Mouse (Mus musculus) heart, adult 9 months (tissue): ENCODE results near the gene Pou2f1.
"Not testable (repeated sequence)": the region's sequence is repeated elsewhere in the genome, so short reads cannot be mapped to it uniquely, and the experiment has no call there.

ENCODE experiments used
- DNase-seq, 2 experiments: peaks; one replicate each; pipeline ENCODE4 v3.0.0; 2022; ENCODE audit warnings: low spot score in 2 of 2

Pou2f1 gene

DNA sequence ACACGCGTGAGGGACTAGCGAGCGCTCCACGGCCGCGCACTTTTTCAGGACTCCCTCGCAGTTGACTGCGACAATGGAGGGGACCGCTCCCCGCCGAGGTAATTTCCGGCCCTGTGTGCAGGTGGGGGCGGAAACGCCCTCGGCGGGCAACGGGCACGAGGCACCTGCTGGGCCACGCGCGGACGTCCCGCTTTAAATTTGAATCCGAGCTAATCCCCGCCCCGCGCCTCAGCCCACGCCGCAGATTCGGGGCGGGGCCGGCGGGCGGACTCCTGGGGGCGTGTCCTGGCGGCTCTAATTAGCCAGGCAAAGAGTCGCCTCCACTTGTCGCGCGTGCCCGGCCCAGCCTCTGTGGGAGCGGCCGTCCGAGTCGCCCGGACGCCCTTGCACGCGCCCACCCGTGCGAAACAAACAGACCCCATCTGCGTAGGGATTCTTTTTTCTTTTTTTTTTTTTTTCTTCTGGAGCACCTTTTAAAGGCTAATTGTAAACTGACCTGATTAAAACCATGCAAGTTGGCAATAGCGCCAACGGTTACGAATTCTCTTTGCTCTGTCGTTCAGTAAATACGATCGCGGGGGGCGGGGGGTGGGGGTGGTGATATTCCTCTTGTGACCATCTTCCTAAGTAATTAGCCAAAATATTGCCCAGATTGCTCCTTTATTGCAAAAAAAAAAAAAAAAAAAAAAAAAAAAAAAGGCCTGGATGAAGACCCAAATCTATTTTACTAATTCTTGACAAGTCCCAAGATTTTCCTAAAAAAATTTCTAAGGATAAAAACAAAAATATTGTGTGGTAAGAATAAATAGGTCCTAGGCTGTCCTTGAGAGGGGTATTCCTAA is 924 bp upstream of the Pou2f1 start:
- peak; percentile 90 to 93 for DNase-seq

GRCm38 (mm10) chr1:166001904-166002489 is 481 bp downstream of the Pou2f1 start:
- DNase-seq: no peak

DNA sequence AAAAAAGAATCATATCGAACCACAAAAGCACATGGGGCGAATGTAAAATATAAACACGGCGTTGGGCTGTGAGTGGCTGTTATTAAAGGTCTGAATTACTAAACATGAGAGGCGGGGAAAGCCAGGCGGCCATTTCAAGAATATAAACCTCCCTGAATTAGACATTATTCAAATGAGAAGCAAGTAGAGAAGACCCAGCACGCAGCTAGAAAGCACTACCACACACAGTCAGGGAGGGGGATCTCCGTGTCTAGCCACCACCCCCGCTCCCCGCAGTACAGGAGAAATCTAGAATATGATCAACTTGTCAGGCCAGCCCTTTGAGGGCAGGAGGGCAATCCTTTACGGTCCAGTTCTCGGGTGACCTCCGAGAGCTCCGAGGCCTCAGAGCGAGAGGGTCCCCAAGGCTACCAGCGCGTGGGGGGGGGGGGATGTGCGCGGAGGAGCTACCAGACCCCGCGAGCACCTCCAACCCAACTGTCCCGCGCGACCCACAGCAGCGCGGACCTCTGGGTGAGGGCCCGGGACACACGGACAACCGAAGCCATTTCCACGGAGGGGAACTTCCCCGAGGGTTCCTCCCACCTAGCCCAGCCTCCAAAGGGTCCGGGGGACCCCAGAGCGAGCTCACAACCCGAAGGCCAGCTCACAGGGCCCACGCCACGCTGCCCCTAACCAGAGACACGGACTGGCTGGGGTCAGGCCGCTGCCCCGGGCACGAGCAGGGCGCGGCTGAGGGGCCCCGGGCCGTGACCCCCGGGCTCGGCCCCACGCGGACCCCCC is 1.2 kb downstream of the Pou2f1 start:
- peak; percentile 47 to 52 for DNase-seq

- no peak for DNase-seq
Measured at GRCm38 (mm10) chr1:166000601-166001120, 1.8 kb downstream of the Pou2f1 start.

DNA sequence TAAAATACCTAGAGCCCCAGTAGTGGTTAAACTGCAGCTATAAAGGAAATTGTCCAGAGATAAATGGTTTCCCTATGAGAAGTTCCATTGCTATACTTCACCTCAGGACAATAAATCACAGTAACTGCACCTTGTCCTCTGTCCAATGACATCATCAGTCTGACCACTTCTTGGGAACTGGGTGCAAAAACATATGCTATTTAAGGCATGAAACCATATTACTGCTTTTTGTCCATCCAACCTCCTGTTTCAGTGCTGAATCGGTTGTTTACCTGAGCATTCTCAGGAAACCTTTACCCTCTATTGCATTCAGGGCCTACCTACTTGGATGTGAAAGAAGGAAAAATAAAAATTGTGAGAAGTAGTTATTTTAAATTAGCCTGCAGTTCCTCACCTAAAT is 2.8 kb downstream of the Pou2f1 start:
- DNase-seq: no peak

DNA sequence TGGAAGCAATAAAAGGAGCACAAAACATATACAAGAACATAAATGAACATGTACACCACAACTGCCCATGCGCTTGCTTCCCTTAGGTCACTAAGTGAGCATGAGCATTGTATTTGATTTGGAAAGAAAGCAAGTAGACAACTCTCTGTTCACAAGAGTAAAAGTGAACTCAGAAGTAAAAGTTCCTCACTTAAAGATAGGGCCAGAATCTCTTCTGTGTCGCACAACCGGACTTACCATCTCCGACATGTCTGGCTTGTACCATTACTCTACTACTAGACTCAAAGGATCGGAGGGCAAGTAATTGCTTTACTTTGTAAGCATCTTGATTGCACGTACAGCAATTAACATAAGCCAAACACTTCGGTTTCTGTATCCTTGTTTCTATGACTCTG is 6.8 kb downstream of the Pou2f1 start:
- DNase-seq: no peak

DNA sequence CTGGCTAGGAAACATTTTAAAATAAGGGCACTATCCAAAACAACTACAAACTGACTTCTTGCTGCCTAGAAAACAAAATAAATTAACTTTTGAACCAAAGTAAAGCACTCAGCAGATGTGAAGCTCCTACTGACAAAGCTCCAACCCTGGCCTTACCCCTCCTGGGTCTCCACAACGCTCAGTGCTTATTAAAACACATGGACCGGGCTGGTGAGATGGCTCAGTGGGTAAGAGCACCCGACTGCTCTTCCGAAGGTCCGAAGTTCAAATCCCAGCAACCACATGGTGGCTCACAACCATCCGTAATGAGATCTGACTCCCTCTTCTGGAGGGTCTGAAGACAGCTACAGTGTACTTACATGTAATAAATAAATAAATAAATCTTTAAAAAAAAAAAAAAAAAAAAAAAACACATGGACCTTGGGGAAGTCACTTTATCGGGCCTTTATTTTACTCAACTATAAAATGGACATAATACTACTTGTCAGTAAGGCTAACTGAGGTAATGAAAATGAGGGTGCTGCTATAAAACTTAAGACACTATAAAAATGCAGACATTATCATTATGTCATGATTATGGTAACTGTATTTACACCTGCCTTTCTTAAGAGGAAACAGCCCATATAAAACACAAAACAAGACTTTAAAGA is 7.3 kb downstream of the Pou2f1 start:
- not testable (repeated sequence) for DNase-seq

GRCm38 (mm10) chr1:165994279-165994678 is 8.2 kb downstream of the Pou2f1 start:
- DNase-seq: no peak

- no peak for DNase-seq
Measured at GRCm38 (mm10) chr1:165993270-165994156, 9.0 kb downstream of the Pou2f1 start.

DNA sequence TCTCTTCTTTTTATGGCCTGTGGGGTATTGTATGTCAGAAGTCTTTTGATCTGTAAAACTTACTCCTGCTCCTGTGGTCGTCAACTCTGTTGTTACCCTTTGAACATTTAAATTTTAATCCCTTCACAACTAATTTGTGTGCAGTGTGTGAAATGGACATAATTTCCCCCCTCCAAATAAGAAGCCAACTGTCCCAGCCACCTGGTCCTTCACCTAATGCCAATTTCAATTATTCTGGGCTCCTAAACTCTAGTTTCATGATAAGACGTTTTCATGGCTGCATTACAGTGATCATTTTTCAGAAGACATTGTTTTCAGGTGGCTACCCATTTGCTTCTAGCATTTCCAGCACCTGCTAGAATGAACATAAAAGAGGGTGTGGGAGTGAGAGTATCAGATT is 13.9 kb downstream of the Pou2f1 start:
- no peak for DNase-seq

GRCm38 (mm10) chr1:165988072-165988471 is 14.4 kb downstream of the Pou2f1 start:
- DNase-seq: no peak

DNA sequence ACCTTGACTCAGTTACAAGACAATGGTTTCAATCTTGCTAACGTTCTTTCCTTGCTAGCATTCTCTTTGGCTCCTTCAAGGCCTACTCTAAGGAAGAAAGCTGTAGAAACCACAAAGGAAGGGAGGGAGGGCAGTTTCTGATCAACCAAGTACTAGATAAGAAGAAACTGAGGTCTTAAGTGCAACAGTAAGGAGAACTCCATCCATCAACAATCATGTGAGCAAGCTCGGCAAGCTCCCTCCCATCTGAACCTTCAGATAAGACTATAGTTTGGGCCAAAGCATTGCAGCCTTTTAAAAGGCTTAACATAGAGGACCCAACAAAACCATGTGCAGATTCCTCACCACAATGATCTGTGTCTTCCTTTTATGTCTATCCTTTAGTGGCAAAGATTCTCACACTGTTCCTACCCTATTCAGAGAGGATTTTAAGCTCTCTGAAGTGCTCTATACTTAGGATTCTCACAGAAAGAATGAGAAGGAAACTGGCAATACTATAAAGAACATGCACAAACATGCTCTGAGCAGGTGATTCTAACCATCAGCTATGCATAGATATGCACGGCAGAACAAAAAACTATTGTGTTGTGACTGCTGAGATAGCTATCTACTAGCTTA is 16.6 kb downstream of the Pou2f1 start:
- no peak for DNase-seq

DNA sequence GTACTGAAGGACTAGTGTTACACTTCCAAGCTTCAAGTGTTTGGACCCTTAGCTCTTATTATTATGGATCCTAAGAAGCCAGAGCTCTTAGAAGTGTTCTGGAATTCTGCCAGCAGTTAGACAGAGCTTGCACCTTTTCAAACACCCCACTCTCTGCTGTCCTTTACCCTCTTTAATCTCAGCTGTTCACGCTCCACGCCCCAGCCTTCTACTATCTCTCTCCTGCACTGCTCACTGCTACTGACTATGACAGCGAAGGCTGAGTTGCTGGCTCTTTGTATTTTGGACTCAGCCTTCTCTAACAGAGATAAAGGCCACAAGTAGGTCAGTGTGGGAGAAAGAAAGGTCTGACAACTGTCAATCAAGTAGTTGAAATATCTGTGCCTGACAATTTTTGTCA is 17.3 kb downstream of the Pou2f1 start:
- no peak for DNase-seq

DNA sequence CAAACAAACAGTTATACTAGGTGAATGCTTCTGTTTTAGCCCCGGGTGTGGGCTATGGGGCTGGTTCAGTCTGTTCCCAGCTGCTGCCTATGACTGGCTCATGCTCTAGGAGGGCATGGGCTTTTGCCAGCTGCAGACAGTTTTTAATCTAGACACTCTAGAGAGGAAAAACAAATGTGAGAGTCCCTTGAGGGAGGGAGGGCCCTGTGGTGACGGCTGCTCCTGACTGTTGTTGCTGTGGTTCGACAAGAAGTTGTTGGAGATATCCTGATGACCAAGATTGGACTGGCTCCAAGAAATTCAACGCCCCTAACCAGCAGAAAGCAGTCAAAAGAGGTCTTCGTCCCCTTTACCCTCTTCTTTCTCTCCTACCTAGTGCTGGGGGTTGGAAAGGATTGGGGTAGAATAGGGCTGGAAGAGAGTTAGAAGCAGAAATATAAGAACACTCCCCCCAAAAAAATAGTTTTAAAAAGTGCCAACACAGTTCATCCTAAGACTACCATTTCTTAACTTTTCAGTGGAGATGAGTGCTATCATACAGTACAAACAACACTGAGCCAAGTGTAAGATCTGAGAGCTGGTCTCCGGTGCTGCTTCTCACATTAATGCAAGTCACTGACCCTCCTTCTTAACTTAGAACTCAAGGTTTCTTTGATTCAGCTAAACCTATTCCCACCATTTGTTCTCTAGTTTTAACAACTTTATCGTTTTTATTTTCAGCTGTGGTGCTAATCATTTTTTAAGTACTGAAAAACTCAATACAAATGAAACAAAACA is 25.6 kb downstream of the Pou2f1 start:
- DNase-seq: peak; percentile 35 to 45

DNA sequence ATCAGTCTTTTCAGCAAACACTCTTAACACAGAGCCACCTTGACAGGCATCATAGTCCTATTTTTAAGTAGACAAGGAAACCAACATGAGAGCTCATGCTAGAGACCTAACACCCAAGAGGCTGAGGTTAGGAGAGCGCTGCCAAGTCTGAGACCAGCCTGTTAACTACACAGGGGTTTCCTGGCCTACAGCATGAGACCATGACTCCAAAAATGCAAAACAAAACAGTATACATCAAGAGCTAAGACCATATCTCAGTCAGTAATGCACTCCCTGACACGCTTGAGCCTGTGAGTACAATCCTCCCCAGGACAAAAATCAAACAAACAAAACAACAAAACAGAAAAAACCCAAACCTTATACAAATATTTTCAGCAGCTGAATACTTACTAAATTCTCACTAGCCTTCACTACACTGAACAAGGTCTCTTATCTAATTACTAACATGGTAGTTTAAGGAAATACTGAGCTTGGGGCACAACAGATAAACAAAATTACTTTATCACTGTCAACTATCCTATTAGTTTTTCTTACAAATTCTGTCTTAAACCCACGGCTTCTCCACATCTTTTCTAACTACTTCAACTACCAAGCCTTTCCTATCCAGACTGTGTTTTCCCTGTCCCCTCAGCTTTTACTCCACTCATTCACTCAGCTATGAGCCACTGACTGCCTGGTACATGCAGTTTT is 33.3 kb downstream of the Pou2f1 start:
- DNase-seq: no peak

- DNase-seq: no peak
Measured at GRCm38 (mm10) chr1:165967027-165967654, 35.3 kb downstream of the Pou2f1 start.

DNA sequence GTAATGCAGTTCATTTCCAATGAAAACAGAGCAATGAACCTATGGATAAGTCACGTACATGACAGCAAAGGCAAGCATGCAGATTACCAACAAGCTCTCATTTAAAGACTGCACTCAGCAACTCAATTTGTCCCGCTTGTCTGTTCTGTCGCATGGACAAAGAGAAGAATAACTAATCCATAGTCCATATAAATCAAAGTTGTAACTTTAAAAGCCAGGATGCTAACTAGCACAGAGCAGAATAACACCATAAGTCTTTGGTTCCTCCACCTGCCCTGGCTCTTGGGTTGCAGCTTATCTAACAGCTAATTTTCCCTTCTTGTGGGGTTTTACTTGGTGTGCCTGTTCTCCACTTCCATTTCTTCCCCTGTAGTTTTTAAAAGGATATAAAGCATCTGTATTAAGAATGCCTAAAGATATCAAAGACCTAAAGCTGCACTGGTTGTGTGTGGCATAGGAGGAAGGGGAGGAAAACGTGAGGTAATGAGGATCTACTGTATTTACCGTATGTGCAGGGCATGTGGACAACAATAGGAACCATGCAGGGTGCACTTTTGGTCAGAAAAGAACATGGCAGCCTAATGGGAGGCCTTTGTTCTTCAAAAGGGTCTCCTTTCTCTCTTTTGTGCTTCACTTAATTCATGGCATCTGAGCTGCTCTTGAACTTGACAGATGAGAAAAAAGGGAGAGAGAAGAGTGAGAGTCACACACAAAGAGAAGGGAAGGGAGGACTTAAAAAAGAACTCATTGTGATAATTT is 36.1 kb downstream of the Pou2f1 start:
- no peak for DNase-seq
